Mouse (Mus musculus): Measurements from ENCODE around the gene Pak4. TPM values are rescaled to one million over a fixed set of nuclear protein-coding genes. Genes with fewer than 3 reads are reported as not detected.

The Pak4 gene
- total RNA-seq, 2 experiments from 2014 or later: 13.7 to 16.2 TPM

- peak; percentile 94 for TF ChIP-seq CTCF (conservative IDR thresholded peaks at IDR 0.05)
Measured at GRCm38 (mm10) chr7:28568253-28568652, 29.7 kb downstream of the Pak4 start.

GRCm38 (mm10) chr7:28567539-28567938 is 30.4 kb downstream of the Pak4 start:
- no peak for DNase-seq (ENCODE audit: low spot score in 2 of 2)
- Histone ChIP-seq H3K27ac (no peak overlapping the region), H3K4me3 (no peak overlapping the region)
- TF ChIP-seq CTCF (conservative IDR thresholded peaks at IDR 0.05): no peak

More at GRCm38 (mm10) chr7:28568253-28568652, 29.7 kb downstream of the Pak4 start:
- Histone ChIP-seq H3K4me3 (no peak overlapping the region), H3K27ac (no peak overlapping the region)
- DNase-seq (ENCODE audit: low spot score in 2 of 2): peak; percentile 68 to 80

- DNase-seq (ENCODE audit: low spot score in 2 of 2): no peak
- no peak overlapping the region for H3K4me3 ChIP-seq
- no peak overlapping the region for H3K27ac ChIP-seq
- TF ChIP-seq CTCF (conservative IDR thresholded peaks at IDR 0.05): no peak
Measured at GRCm38 (mm10) chr7:28565407-28565806, 32.6 kb downstream of the Pak4 start.

GRCm38 (mm10) chr7:28562951-28563350 is 35.0 kb downstream of the Pak4 start:
- Histone ChIP-seq H3K4me3 (no peak overlapping the region), H3K27ac (no peak overlapping the region)
- no peak for TF ChIP-seq CTCF (conservative IDR thresholded peaks at IDR 0.05)
- DNase-seq (ENCODE audit: low spot score in 2 of 2): no peak

- Histone ChIP-seq H3K4me3 (no peak overlapping the region), H3K27ac (no peak overlapping the region)
- TF ChIP-seq CTCF (conservative IDR thresholded peaks at IDR 0.05): no peak
- DNase-seq (ENCODE audit: low spot score in 2 of 2): no peak
Measured at GRCm38 (mm10) chr7:28562371-28562770, 35.6 kb downstream of the Pak4 start.

GRCm38 (mm10) chr7:28561967-28562366 is 36.0 kb downstream of the Pak4 start:
- no peak for TF ChIP-seq CTCF (conservative IDR thresholded peaks at IDR 0.05)
- DNase-seq (ENCODE audit: low spot score in 2 of 2): no peak
- Histone ChIP-seq H3K4me3 (no peak overlapping the region), H3K27ac (no peak overlapping the region)

GRCm38 (mm10) chr7:28560856-28561255 is 37.1 kb downstream of the Pak4 start:
- DNase-seq (ENCODE audit: low spot score in 2 of 2): no peak
- Histone ChIP-seq H3K4me3 (no peak overlapping the region), H3K27ac (peak overlapping the region; percentile 51; the same call in 1 of the 2 replicates)
- no peak for TF ChIP-seq CTCF (conservative IDR thresholded peaks at IDR 0.05)

GRCm38 (mm10) chr7:28558486-28558885 is 39.5 kb downstream of the Pak4 start:
- Histone ChIP-seq H3K4me3 (no peak overlapping the region), H3K27ac (no peak overlapping the region)
- TF ChIP-seq CTCF (conservative IDR thresholded peaks at IDR 0.05): no peak
- no peak for DNase-seq (ENCODE audit: low spot score in 2 of 2)

- TF ChIP-seq CTCF (conservative IDR thresholded peaks at IDR 0.05): no peak
- no peak overlapping the region for H3K4me3 ChIP-seq
Measured at GRCm38 (mm10) chr7:28557708-28558107, 40.3 kb downstream of the Pak4 start.

GRCm38 (mm10) chr7:28557069-28557468 is 40.9 kb downstream of the Pak4 start:
- Histone ChIP-seq H3K4me3 (no peak overlapping the region), H3K27ac (no peak overlapping the region)
- no peak for TF ChIP-seq CTCF (conservative IDR thresholded peaks at IDR 0.05)
- no peak for DNase-seq (ENCODE audit: low spot score in 2 of 2)

More at GRCm38 (mm10) chr7:28557708-28558107, 40.3 kb downstream of the Pak4 start:
- H3K27ac ChIP-seq: no peak overlapping the region
- DNase-seq (ENCODE audit: low spot score in 2 of 2): no peak

GRCm38 (mm10) chr7:28555939-28556535 is 41.9 kb downstream of the Pak4 start:
- H3K4me3 ChIP-seq: no peak overlapping the region
- no peak overlapping the region for H3K27ac ChIP-seq
- DNase-seq (ENCODE audit: low spot score in 2 of 2): no peak
- TF ChIP-seq CTCF (conservative IDR thresholded peaks at IDR 0.05): no peak

GRCm38 (mm10) chr7:28553076-28553475 is 44.9 kb downstream of the Pak4 start:
- no peak for DNase-seq (ENCODE audit: low spot score in 2 of 2)
- H3K27ac ChIP-seq: no peak overlapping the region
- no peak for TF ChIP-seq CTCF (conservative IDR thresholded peaks at IDR 0.05)
- no peak overlapping the region for H3K4me3 ChIP-seq

GRCm38 (mm10) chr7:28547628-28548027 is 50.4 kb downstream of the Pak4 start:
- H3K4me3 ChIP-seq: no peak overlapping the region
- TF ChIP-seq CTCF (conservative IDR thresholded peaks at IDR 0.05): no peak
- H3K27ac ChIP-seq: no peak overlapping the region
- no peak for DNase-seq (ENCODE audit: low spot score in 2 of 2)

- TF ChIP-seq CTCF (conservative IDR thresholded peaks at IDR 0.05): no peak
Measured at GRCm38 (mm10) chr7:28547154-28547553, 50.8 kb downstream of the Pak4 start, which contains the start of gene Nccrp1. TSS of gene Nccrp1 (minus strand) at chr7:28547254.

More at GRCm38 (mm10) chr7:28547154-28547553, 50.8 kb downstream of the Pak4 start, which contains the start of gene Nccrp1:
- Histone ChIP-seq H3K27ac (no peak within 1 kb of the TSS), H3K4me3 (peak within 1 kb of the TSS; percentile 20; the same call in 1 of the 2 replicates)
- no peak for DNase-seq (ENCODE audit: low spot score in 2 of 2)
